Mouse (Mus musculus): Measurements from ENCODE around the gene Zdhhc14. TPM values are rescaled to one million over a fixed set of nuclear protein-coding genes. Genes with fewer than 3 reads are reported as not detected.
A peak's percentile ranks its signal among the peaks of the same experiment; 100 is the strongest.

The Zdhhc14 gene
- polyA plus RNA-seq, 1 experiment, result 6.7 TPM

DNA sequence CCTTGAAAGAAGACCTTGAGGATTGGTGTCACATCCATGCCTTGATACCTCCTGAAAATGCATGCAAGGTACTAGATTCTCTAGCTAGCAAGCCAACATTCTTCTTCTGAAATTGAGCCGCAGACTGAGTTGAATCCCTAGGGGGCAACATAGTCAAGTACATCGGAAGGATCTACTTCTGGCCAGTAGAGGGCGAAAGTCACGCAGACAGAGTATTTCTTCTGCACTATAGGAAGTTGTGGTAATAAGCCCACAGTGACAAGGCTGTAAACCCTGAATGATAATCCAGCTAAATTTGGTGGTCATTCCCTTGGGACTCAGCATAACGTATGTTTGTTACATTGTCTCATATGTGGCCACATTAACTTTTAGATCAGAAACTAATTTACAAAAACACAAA is 303.5 kb downstream of the Zdhhc14 start:
- Histone ChIP-seq H3K4me3 (replicated peaks) (no peak overlapping the region), H3K9me3 (ENCODE audit: control insufficient read depth, low read length) (no peaks in the 10 kb centered on the region), H3K27me3 (ENCODE audit: control insufficient read depth) (no peaks in the 10 kb centered on the region), H3K4me1 (ENCODE audit: control insufficient read depth) (peaks cover 63% of the 10 kb centered on the region), H3K36me3 (ENCODE audit: control insufficient read depth) (no peaks in the 10 kb centered on the region)
- TF ChIP-seq TAL1 (IDR thresholded peaks at IDR 0.05; ENCODE audit: low read length), result no peak
- no peak for TF ChIP-seq GATA1 (IDR thresholded peaks at IDR 0.05; ENCODE audit: low read length)

DNA sequence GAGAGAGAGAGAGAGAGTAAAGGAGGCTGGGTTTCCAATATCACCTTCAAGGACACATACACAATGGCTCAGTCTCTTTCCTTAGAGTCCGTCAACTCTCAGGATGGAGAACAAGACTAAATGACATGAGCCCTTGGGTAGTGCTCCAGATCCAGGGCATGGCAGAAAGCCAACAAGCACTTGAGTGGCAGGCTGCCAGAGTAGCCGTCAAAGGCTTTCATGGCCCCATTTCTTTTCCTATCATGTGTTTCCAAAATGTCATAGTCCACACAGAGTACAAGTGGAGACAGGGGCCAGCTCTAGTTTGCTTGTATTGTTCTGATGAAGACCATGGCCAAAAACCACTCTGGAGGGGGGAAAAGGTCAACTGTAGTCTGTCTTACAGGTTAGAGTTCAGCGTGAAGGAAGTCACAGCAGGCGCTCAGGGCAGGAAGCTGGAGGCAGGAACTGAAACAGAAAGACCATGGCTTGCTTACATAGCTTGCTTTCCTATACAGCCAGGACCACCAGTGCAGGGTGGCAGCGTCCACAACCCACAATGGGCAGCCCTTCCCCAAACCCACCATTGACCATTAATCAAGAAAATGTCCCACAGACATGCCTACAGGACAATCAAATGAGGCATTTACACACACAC is 304.9 kb downstream of the Zdhhc14 start:
- Histone ChIP-seq H3K36me3 (ENCODE audit: control insufficient read depth) (no peaks in the 10 kb centered on the region), H3K9me3 (ENCODE audit: control insufficient read depth, low read length) (no peaks in the 10 kb centered on the region), H3K4me3 (replicated peaks) (no peak overlapping the region), H3K4me1 (ENCODE audit: control insufficient read depth) (peaks cover 70% of the 10 kb centered on the region), H3K27me3 (ENCODE audit: control insufficient read depth) (no peaks in the 10 kb centered on the region)
- TF ChIP-seq TAL1 (IDR thresholded peaks at IDR 0.05; ENCODE audit: low read length), result no peak
- no peak for TF ChIP-seq GATA1 (IDR thresholded peaks at IDR 0.05; ENCODE audit: low read length)

DNA sequence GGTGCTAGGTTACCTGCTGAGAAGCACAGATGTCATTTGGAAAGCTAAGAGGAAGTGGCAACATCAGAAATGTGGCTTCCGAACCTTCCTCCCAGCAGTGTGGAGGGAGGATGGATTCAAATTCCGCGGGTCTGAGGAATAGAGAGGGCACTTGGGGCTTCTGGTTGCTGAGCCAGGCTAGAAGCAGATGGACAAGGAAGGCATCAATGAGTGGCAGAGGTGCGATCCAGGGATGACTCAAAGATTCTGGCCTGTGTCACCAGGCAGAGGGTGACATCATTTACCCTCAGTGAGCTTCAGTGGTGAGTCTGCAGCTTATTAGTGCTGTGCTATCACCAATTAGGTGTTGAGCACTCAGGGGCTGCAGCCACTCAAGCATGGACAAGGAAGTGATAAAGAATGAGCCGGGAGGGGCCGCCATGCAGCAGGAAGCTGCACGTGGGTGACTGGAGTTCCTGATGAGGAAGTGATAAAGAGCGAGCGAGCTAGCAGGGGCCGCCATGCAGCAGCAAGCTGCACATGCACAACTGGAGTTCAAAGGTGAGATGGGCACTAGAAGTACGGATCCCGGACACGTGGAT is 306.0 kb downstream of the Zdhhc14 start:
- H3K27me3 ChIP-seq (ENCODE audit: control insufficient read depth), result no peaks in the 10 kb centered on the region
- no peaks in the 10 kb centered on the region for H3K36me3 ChIP-seq (ENCODE audit: control insufficient read depth)
- peaks cover 64% of the 10 kb centered on the region for H3K4me1 ChIP-seq (ENCODE audit: control insufficient read depth)
- no peaks in the 10 kb centered on the region for H3K9me3 ChIP-seq (ENCODE audit: control insufficient read depth, low read length)
- H3K4me3 ChIP-seq (replicated peaks), result peak overlapping the region; percentile 9
- TF ChIP-seq GATA1 (IDR thresholded peaks at IDR 0.05; ENCODE audit: low read length) (no peak), TAL1 (IDR thresholded peaks at IDR 0.05; ENCODE audit: low read length) (no peak)

DNA sequence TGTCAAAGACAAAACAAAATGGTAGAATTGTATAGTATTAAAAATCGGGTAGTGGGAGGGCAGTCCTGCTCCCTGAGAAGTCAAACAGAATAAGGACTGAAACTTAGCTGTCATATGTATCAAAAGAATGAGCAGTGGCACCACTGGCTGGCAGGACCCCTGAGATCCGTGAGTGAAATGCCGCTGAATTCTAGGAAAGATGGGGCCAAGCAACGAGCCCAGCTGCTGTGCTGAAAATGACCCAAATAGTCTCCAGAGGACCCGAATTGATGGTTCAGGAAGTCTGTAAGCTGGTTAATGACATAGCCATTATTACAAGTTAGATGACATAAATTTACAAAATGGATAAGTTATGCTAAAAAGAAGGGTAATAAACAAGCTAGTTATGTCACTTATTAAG is 306.5 kb downstream of the Zdhhc14 start:
- Histone ChIP-seq H3K9me3 (ENCODE audit: control insufficient read depth, low read length) (no peaks in the 10 kb centered on the region), H3K4me1 (ENCODE audit: control insufficient read depth) (peaks cover 58% of the 10 kb centered on the region), H3K4me3 (replicated peaks) (peak overlapping the region; percentile 9), H3K27me3 (ENCODE audit: control insufficient read depth) (no peaks in the 10 kb centered on the region), H3K36me3 (ENCODE audit: control insufficient read depth) (no peaks in the 10 kb centered on the region)
- TF ChIP-seq TAL1 (IDR thresholded peaks at IDR 0.05; ENCODE audit: low read length) (no peak), GATA1 (IDR thresholded peaks at IDR 0.05; ENCODE audit: low read length) (no peak)

DNA sequence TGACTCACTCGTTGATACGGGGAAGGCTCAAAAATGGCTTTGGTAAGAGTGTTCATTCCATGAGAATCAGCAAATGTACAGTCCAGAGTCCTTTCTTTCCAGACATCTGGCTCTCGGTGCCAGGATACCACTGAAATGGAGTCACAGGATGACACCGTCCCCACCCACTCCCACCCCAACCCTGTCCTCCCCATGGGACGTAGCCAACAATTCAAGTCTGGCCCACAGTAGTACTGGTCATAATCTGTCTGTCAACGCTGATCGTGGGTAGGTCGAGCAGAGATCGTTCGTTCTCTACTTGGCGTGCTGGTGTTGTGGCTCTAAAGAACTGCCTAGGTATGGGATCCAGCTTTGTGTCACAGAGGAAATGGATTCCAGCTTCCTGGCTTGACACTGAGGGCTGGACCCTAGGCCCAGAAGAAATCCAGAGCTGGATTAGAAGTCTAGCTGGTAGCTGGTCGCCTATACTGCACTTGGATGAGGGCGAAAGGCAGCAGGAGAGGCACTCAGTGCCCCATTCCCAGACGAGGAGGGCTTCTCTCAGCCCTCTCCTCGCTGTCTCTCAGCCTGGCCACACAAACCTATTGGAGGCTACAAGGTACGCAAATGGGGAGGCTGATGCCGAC is 307.2 kb downstream of the Zdhhc14 start:
- TF ChIP-seq GATA1 (IDR thresholded peaks at IDR 0.05; ENCODE audit: low read length) (no peak), TAL1 (IDR thresholded peaks at IDR 0.05; ENCODE audit: low read length) (no peak)
- Histone ChIP-seq H3K36me3 (ENCODE audit: control insufficient read depth) (no peaks in the 10 kb centered on the region), H3K4me3 (replicated peaks) (no peak overlapping the region), H3K27me3 (ENCODE audit: control insufficient read depth) (no peaks in the 10 kb centered on the region), H3K9me3 (ENCODE audit: control insufficient read depth, low read length) (no peaks in the 10 kb centered on the region), H3K4me1 (ENCODE audit: control insufficient read depth) (peaks cover 52% of the 10 kb centered on the region)

DNA sequence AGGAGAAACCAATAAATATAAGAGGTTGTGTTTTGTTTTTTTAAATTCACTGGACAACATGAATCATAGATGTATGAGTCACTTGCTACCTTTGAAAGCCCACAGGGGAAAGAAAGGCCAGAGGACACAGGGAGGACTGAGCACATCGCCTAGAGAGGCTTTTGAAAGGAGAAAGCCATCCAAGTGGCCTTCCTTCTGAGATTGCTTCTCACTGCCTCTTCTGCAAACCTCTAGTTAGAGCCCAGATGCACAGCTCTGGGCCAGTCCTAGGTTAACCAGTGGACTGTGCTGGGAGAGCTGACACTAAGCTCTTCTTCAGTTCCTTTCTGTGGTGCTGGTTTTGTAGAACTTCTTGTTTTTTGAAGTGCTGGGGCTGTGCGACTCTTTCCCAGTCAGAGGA is 307.9 kb downstream of the Zdhhc14 start:
- H3K36me3 ChIP-seq (ENCODE audit: control insufficient read depth), result no peaks in the 10 kb centered on the region
- peaks cover 52% of the 10 kb centered on the region for H3K4me1 ChIP-seq (ENCODE audit: control insufficient read depth)
- no peak overlapping the region for H3K4me3 ChIP-seq (replicated peaks)
- TF ChIP-seq TAL1 (IDR thresholded peaks at IDR 0.05; ENCODE audit: low read length), result no peak
- no peak for TF ChIP-seq GATA1 (IDR thresholded peaks at IDR 0.05; ENCODE audit: low read length)
- no peaks in the 10 kb centered on the region for H3K9me3 ChIP-seq (ENCODE audit: control insufficient read depth, low read length)
- no peaks in the 10 kb centered on the region for H3K27me3 ChIP-seq (ENCODE audit: control insufficient read depth)

DNA sequence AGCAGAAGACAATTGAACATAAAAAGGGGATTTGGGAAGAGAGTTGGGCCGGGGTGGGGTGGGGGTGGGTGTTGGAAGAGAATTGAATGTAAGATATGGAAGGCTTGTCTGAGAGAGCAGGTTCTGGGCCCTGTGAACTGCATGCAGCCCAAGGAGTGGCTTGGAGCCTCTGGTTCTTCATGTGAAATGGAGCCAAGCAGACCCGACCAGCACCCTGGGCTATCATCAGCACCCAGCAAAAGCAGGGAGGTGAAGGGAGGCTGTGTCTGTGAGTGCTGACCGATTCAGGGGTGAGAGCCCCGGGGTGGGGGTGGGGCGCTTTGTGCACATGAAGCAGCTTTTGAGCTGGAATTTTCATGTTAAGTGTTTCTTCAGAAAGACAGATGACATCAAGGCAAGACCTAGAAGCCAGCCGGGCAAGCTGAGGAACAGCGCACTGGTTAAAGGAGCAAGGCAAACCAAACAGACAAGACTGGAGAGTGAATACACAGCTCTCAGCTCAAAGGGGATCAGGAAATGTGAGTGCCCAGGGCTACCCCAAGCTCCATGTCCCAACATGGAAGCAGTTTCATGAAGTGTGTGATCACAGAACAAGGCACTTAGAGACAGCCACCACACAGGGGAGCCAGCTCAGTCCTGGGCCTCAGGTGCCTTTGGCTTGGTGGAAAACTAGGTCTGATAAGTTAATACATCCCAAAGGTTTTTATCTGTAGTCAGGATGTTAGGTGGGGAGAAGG is 308.6 kb downstream of the Zdhhc14 start:
- Histone ChIP-seq H3K4me1 (ENCODE audit: control insufficient read depth) (peaks cover 52% of the 10 kb centered on the region), H3K27me3 (ENCODE audit: control insufficient read depth) (no peaks in the 10 kb centered on the region), H3K36me3 (ENCODE audit: control insufficient read depth) (no peaks in the 10 kb centered on the region), H3K4me3 (replicated peaks) (no peak overlapping the region), H3K9me3 (ENCODE audit: control insufficient read depth, low read length) (no peaks in the 10 kb centered on the region)
- TF ChIP-seq TAL1 (IDR thresholded peaks at IDR 0.05; ENCODE audit: low read length) (no peak), GATA1 (IDR thresholded peaks at IDR 0.05; ENCODE audit: low read length) (no peak)

DNA sequence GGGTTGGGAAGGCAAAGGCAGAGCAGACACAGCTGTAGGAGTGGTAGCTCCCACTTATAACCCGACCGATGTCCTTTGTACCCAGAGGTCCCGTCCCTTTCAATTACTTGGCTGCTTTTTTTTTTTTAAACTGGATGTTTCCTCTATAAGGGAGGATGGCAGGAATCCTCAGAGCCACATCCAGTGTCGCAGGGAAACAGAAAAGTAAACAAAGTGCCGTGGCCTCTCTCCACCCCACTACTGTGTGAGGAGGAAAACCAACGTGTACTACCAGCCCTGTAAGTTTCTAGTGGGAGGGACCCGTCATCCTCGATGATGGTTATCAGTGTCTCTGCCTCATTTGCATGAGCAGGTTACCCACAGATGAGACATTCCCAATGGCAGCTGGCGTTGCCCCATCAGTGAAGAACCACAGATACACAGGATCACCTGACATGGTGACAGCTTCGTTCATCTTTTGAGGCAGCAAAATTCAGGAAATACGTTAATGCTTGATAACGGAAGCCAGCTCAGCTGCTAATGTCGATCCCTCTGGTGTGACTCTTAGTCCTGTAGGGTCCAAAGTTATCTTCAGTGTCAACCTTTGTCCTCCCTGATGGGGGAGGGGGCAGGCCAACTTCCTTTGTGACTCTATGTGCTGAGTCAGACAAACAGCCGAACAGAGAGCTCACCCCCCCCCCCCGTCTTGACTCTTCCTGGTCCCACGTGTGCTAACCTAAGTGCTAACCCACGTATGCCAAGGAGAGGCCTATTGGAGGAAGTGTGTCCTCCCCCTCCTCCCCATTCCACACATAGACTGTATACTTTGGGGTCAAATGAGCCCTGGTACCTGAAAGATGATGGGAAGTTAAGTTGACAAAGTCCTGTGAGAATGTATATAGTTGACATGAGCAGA is 309.7 kb downstream of the Zdhhc14 start:
- peak overlapping the region; percentile 10 for H3K4me3 ChIP-seq (replicated peaks)

More for the DNA sequence above, 309.7 kb downstream of the Zdhhc14 start:
- Histone ChIP-seq H3K27me3 (ENCODE audit: control insufficient read depth) (no peaks in the 10 kb centered on the region), H3K9me3 (ENCODE audit: control insufficient read depth, low read length) (no peaks in the 10 kb centered on the region), H3K36me3 (ENCODE audit: control insufficient read depth) (no peaks in the 10 kb centered on the region), H3K4me1 (ENCODE audit: control insufficient read depth) (peaks cover 45% of the 10 kb centered on the region)
- TF ChIP-seq GATA1 (IDR thresholded peaks at IDR 0.05; ENCODE audit: low read length) (no peak), TAL1 (IDR thresholded peaks at IDR 0.05; ENCODE audit: low read length) (no peak)
